Mouse (Mus musculus) left cerebral cortex, adult 6 months (tissue): ENCODE measurements around the gene Clstn2. TPM values are rescaled to one million over a fixed set of nuclear protein-coding genes. Genes with fewer than 3 reads are reported as not detected.

ENCODE experiments used
- long read RNA-seq, 2 experiments: library from polyadenylated mRNA; unstranded; transcript quantifications; one replicate each; pipeline ENCODE4 v2.0.0; 2019 to 2020
- polyA plus RNA-seq: library from polyadenylated mRNA; unstranded; fragments of <200 nt; fragmentation: Nextera tagmentation; gene quantifications from 2 replicates; pipeline ENCODE4 v1.2.3, GENCODE M21; 2021

Gene Clstn2
- polyA plus RNA-seq: 8.4 and 9.7 TPM in 2 replicates
- long read RNA-seq, experiment 1, partial matches to known transcripts: 17 of 42 reads
- long read RNA-seq, experiment 1, other reads (novel, unspliced or antisense): 25 of 42 reads
- long read RNA-seq, experiment 2, partial matches to known transcripts: 7 of 27 reads
- long read RNA-seq, experiment 2, other reads (novel, unspliced or antisense): 20 of 27 reads

DNA sequence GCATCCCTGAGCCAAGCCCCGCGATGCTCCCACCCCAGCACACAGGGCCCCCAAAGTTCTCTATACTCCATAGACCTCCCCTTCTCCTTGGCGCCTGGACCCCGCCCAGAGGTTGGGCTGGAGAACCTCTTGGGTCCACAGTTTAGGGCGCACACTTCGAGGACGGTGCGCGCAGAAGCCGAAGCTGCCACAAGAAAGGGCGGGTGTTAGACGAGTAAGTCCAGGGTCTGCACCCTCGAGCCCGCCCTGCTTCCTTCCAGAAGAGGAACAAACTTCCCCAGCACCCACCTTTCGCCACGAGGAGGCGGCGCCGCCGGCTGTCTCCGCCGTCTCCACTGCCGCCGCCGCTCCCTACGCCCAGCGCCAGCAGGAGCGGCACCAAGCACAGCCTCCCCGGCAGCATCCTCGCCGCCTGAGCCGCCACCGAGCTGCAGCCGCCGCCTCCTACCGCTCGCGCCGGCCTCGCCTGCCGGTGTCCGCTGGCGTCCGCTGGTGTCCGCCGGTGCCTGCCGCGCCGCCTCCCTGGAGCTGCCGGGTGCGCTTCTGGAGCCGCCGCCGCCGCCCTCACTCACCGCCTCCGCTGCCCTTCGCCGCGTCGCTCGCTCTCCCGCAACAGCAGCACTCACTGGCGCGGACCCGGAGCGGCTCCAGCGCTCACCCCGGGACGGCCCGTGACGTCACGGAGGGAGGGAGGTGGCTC lies at the start of gene Clstn2:
Gene Clstn2, minus strand, starts transcription at position 609 of the 700 bp plus-strand sequence.

